Mouse (Mus musculus) ovary, adult 10 weeks (tissue): ENCODE data around the gene H2-DMb1. TPM values are rescaled to one million over a fixed set of nuclear protein-coding genes. Genes with fewer than 3 reads are reported as not detected.

ENCODE experiments used
- polyA plus RNA-seq: library from polyadenylated mRNA; stranded (reverse); fragments of 350-450 nt; fragmentation: Illumina TruSeq; extraction: RNeasy Lipid Tissue Mini Kit (QIAGEN cat#74804); gene quantifications from one replicate; pipeline ENCODE4 v1.2.3, GENCODE M21; 2014

The H2-DMb1 gene
- 5.0 TPM for polyA plus RNA-seq

DNA sequence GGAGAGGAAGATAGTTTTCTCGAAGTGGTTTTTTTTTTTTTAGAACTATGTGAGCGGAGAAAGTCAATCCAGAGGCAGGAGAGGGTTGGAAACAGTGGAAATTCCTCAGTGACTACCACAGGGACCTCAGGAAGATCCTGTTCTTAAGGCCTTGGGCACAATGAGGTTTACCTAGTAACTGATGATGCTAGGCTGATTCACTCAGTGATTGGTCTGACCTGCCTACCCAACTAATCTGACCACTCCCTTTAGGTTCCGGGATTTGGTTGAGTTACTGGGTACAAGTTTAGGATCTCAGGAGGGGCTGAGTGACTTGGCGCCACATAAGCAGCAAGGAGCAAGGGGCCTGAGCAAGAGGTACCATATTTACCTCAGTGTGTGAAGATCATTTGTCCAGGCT is at the start of gene H2-DMb1:
Gene H2-DMb1 (plus strand): TSS at position 150 of the 400 bp plus-strand sequence.

DNA sequence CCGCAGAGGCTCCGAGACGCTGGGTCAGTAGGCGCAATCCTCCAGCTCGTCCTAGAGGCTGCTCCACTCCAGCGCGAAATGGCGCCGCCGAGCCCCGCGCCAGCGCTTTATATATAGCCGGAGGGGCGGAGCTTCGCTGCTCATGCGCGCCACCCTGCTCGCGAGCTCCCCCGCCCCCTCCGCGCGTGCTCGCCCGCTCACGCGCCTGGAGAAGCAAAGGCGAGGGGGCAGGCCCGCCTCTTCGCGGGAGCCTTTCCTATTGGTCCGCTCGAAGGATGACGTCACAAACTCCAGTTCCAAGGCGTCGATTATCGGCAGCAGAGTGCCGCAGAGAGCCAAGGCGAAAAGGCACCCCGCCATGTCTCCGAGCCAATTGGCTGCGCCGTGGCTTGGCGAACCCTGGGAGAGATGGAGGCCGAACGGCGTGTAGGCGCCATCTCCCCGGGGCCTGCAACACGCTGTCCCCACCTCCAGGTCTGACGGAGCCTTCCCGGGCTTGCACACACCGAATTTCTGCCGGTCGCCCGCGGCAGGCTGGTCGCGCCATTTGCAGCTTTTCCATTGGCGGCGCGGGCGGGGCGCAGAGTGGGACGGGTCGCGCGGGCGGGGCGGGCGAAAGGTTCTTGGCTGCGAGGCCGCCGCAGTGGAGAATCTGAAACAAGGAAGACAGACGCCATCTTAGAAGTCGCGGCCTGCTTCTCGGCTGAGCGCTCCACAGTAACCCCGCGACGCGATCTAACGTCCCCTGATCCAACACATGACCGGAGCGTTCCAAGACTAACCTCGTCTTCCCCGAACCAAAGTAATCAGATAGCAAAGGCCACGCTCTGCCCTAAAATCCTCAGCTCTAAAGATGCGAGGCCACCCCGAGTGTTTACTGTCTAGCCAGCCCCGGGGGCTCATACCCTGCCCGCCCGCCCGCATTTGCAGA is 33.4 kb upstream of the H2-DMb1 start, which contains the start of gene H2-DMa:
Gene H2-DMa (plus strand): TSS at position 293 of the 931 bp plus-strand sequence.

DNA sequence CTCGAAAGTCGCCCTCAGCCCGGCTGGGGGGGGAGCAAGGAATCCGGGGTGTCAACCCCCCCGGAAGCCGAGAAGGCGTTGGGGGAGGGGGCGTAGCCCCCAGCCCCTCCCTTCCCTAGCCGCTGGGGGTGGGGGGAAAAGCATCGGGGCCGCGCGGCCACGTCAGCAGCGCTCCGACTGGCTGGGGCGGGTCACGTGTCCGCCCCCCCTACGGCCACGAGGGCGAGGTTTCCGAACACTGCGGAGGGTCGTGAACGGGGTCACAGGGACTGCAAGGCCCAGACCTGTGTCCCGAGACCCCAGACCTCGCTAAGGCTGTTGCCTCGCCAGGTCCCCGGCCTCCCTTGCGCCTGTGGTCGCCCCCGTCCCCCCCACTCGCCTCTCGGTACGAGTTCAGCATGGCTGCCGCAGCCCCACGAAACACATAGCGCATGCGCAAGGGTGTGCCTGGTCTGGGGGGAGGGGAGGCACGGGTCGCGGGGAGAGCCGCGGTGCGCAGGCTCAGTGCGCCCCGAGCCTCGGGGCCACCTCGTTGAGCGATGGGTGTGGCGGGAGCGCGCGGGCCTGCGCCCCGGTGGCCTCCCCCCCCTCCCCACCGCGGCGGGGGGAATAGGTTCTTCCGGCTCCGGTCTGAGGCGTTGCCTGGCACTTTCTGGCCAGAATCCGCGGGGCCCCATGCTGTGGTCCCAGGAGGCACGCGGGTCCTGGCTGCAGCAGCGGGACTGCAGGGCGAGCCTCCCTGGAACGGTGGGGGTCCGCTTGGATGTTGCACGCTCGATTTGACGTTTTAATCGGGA is 30.5 kb upstream of the H2-DMb1 start, which contains the start of gene Brd2:
Gene Brd2 (minus strand): TSS at position 447 of the 797 bp plus-strand sequence.

DNA sequence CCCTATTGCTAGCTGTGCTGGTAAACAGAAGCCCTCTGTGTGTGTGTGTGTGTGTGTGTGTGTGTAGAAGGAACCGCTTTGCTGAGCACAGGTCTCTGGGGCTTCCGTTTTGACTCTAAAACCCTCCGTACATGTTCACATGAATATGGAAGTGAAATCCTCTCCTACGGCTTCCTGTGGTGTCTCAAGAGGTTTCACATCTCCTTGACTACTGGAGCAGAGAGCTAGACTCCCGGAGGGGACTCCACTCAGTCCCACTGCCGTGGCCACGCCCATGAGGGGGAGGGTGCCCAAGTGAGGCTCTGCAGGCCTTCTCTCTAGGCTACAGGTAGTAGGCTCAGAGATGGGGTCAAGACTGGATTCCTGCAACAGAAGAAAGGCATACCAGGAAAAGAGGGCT is 9.8 kb upstream of the H2-DMb1 start, which contains the start of gene H2-DMb2:
Gene H2-DMb2 (plus strand): TSS at position 275 of the 400 bp plus-strand sequence.

GRCm38 (mm10) chr17:34187261-34187916 is 34.5 kb downstream of the H2-DMb1 start, which contains the start of the genes Tap1 and Psmb9:
TSS of gene Tap1 (plus strand) at chr17:34187553.
TSS of gene Psmb9 (minus strand) at chr17:34187764.

GRCm38 (mm10) chr17:34196941-34197894 is 44.3 kb downstream of the H2-DMb1 start, which contains the start of gene Psmb8:
TSS of gene Psmb8 (plus strand) at chr17:34197721.

DNA sequence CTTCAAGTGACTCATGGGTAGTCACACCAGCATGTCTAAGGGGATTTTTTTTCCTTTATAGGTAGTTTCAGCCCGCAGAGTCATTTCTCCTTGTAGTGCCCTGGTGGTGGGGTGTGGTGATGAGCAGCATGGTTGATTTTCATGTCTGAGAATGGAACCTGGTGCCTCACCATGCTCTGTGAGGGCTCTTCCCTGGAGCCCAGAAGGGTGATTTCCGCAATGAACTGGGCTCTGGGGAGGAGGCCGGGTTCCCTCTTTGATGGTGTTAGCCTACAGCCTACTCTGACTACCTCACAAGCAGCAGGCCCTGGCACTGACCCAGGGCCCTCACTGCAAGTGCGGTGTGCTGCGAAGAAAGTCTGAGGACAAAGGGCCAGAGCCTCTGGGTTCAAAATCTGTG is 50.6 kb downstream of the H2-DMb1 start, which contains the start of gene Tap2:
Gene Tap2 (plus strand): TSS at position 84 of the 400 bp plus-strand sequence.

Other genes with a start within 250 kb of the H2-DMb1 start
- not detected for gene Platr17, start 247.9 kb upstream of the H2-DMb1 start, polyA plus RNA-seq
- 6.0 TPM for gene Daxx, start 243.7 kb upstream of the H2-DMb1 start, polyA plus RNA-seq
- 33.7 TPM for gene Tapbp, start 237.2 kb upstream of the H2-DMb1 start, polyA plus RNA-seq
- gene Zbtb22, start 237.2 kb upstream of the H2-DMb1 start, polyA plus RNA-seq: 1.7 TPM
- gene Rgl2, start 223.5 kb upstream of the H2-DMb1 start, polyA plus RNA-seq: 1.9 TPM
- 15.3 TPM for gene Pfdn6, start 212.7 kb upstream of the H2-DMb1 start, polyA plus RNA-seq
- 0.74 TPM for gene Wdr46, start 212.4 kb upstream of the H2-DMb1 start, polyA plus RNA-seq
- gene B3galt4, start 201.6 kb upstream of the H2-DMb1 start, polyA plus RNA-seq: 0.29 TPM
- 3.7 TPM for gene Vps52, start 197.3 kb upstream of the H2-DMb1 start, polyA plus RNA-seq
- gene Rps18, start 197.1 kb upstream of the H2-DMb1 start, polyA plus RNA-seq: 24.9 TPM
- 77.3 TPM for gene H2-K1, start 152.7 kb upstream of the H2-DMb1 start, polyA plus RNA-seq
- 1.5 TPM for gene Ring1, start 128.4 kb upstream of the H2-DMb1 start, polyA plus RNA-seq
- gene H2-Ke6, start 125.0 kb upstream of the H2-DMb1 start, polyA plus RNA-seq: not detected
- 1.2 TPM for gene Slc39a7, start 121.4 kb upstream of the H2-DMb1 start, polyA plus RNA-seq
- gene Rxrb, start 121.3 kb upstream of the H2-DMb1 start, polyA plus RNA-seq: 1.2 TPM
- gene Col11a2, start 113.6 kb upstream of the H2-DMb1 start, polyA plus RNA-seq: not detected
- not detected for gene H2-Oa, start 60.7 kb upstream of the H2-DMb1 start, polyA plus RNA-seq
- gene H2-DMa, start 33.5 kb upstream of the H2-DMb1 start, polyA plus RNA-seq: not detected
- gene Brd2, start 30.4 kb upstream of the H2-DMb1 start, polyA plus RNA-seq: 266 TPM
- gene H2-DMb2, start 9.8 kb upstream of the H2-DMb1 start, polyA plus RNA-seq: 1.1 TPM
- 2.4 TPM for gene Tap1, start 34.5 kb downstream of the H2-DMb1 start, polyA plus RNA-seq
- gene Psmb9, start 34.7 kb downstream of the H2-DMb1 start, polyA plus RNA-seq: 2.2 TPM
- gene Psmb8, start 44.6 kb downstream of the H2-DMb1 start, polyA plus RNA-seq: 0.83 TPM
- gene Tap2, start 50.5 kb downstream of the H2-DMb1 start, polyA plus RNA-seq: not detected
- gene H2-Ob, start 85.8 kb downstream of the H2-DMb1 start, polyA plus RNA-seq: 3.7 TPM
- gene H2-Ab1, start 104.6 kb downstream of the H2-DMb1 start, polyA plus RNA-seq: 33.0 TPM
- gene H2-Aa, start 134.8 kb downstream of the H2-DMb1 start, polyA plus RNA-seq: 106 TPM
- gene H2-Eb1, start 152.8 kb downstream of the H2-DMb1 start, polyA plus RNA-seq: 4.0 TPM
- gene H2-Eb2, start 172.6 kb downstream of the H2-DMb1 start, polyA plus RNA-seq: 0.17 TPM
- gene Btnl2, start 201.8 kb downstream of the H2-DMb1 start, polyA plus RNA-seq: 0.97 TPM
- 0.20 TPM for gene Btnl1, start 224.1 kb downstream of the H2-DMb1 start, polyA plus RNA-seq
- gene BC051142, start 245.7 kb downstream of the H2-DMb1 start, polyA plus RNA-seq: 1.8 TPM